Mouse (Mus musculus): ENCODE measurements at regions not wholly inside any gene's neighbourhood (a gene's known extent, or its start where the extent isn't known, plus 50 kb on each side); places are given as distances from the start of the nearest gene placed in this dataset.
A peak's percentile ranks its signal among the peaks of the same experiment; 100 is the strongest.

- no peaks in the 10 kb centered on the region for H3K9me3 ChIP-seq (replicated peaks; ENCODE audit: control insufficient read depth, low read length)
- 11% methylated on average over 5 of the region's 5 CpGs for WGBS (ENCODE audit: insufficient replicate concordance)
- H3K4me1 ChIP-seq (ENCODE audit: control insufficient read depth, low read depth, low read length): peaks cover 15% of the 10 kb centered on the region
- H3K4me2 ChIP-seq (ENCODE audit: low read depth, low read length): no peak overlapping the region
- ATAC-seq (ENCODE audit: low read depth): no peak
- H3K36me3 ChIP-seq (ENCODE audit: control insufficient read depth, insufficient read depth): no peaks in the 10 kb centered on the region
- no peak overlapping the region for H3K27ac ChIP-seq (ENCODE audit: low read length)
- H3K9ac ChIP-seq (ENCODE audit: low read depth, low read length): no peak overlapping the region
- H3K27me3 ChIP-seq (ENCODE audit: control insufficient read depth, insufficient read depth, low read depth, low read length): no peaks in the 10 kb centered on the region
- H3K4me3 ChIP-seq (ENCODE audit: low read depth, low read length): no peak overlapping the region
Measured at GRCm38 (mm10) chr12:8844748-8845147, 73.6 kb downstream of the Sdc1 start.

- no peaks in the 10 kb centered on the region for H3K9me3 ChIP-seq (replicated peaks; ENCODE audit: control insufficient read depth, low read length)
- H3K27me3 ChIP-seq (ENCODE audit: control insufficient read depth, insufficient read depth, low read depth, low read length): no peaks in the 10 kb centered on the region
- H3K4me3 ChIP-seq (ENCODE audit: low read depth, low read length): no peak overlapping the region
- no peak overlapping the region for H3K27ac ChIP-seq (ENCODE audit: low read length)
- no peak overlapping the region for H3K4me2 ChIP-seq (ENCODE audit: low read depth, low read length)
- no peak overlapping the region for H3K9ac ChIP-seq (ENCODE audit: low read depth, low read length)
- WGBS (ENCODE audit: insufficient replicate concordance): 75% methylated on average over 8 of the region's 8 CpGs
- no peaks in the 10 kb centered on the region for H3K36me3 ChIP-seq (ENCODE audit: control insufficient read depth, insufficient read depth)
- ATAC-seq (ENCODE audit: low read depth): no peak
- peaks cover 14% of the 10 kb centered on the region for H3K4me1 ChIP-seq (ENCODE audit: control insufficient read depth, low read depth, low read length)
Measured at GRCm38 (mm10) chr12:8845443-8845842, 74.3 kb downstream of the Sdc1 start.

GRCm38 (mm10) chr12:8846425-8847226, 74.8 kb upstream of the Laptm4a start:
- no peak for ATAC-seq (ENCODE audit: low read depth)
- Histone ChIP-seq H3K27me3 (ENCODE audit: control insufficient read depth, insufficient read depth, low read depth, low read length) (no peaks in the 10 kb centered on the region), H3K36me3 (ENCODE audit: control insufficient read depth, insufficient read depth) (no peaks in the 10 kb centered on the region), H3K4me1 (ENCODE audit: control insufficient read depth, low read depth, low read length) (peaks cover 8% of the 10 kb centered on the region), H3K9ac (ENCODE audit: low read depth, low read length) (no peak overlapping the region), H3K4me3 (ENCODE audit: low read depth, low read length) (no peak overlapping the region), H3K27ac (ENCODE audit: low read length) (no peak overlapping the region), H3K9me3 (replicated peaks; ENCODE audit: control insufficient read depth, low read length) (no peaks in the 10 kb centered on the region), H3K4me2 (ENCODE audit: low read depth, low read length) (no peak overlapping the region)
- WGBS (ENCODE audit: insufficient replicate concordance): 49% methylated on average over 16 of the region's 16 CpGs

GRCm38 (mm10) chr12:8847227-8847857, 74.1 kb upstream of the Laptm4a start:
- H3K4me2 ChIP-seq (ENCODE audit: low read depth, low read length): no peak overlapping the region
- ATAC-seq (ENCODE audit: low read depth): no peak
- no peak overlapping the region for H3K9ac ChIP-seq (ENCODE audit: low read depth, low read length)
- no peaks in the 10 kb centered on the region for H3K36me3 ChIP-seq (ENCODE audit: control insufficient read depth, insufficient read depth)
- 53% methylated on average over 10 of the region's 10 CpGs for WGBS (ENCODE audit: insufficient replicate concordance)
- no peak overlapping the region for H3K27ac ChIP-seq (ENCODE audit: low read length)
- H3K9me3 ChIP-seq (replicated peaks; ENCODE audit: control insufficient read depth, low read length): no peaks in the 10 kb centered on the region
- H3K4me1 ChIP-seq (ENCODE audit: control insufficient read depth, low read depth, low read length): peaks cover under 1% of the 10 kb centered on the region
- no peak overlapping the region for H3K4me3 ChIP-seq (ENCODE audit: low read depth, low read length)
- H3K27me3 ChIP-seq (ENCODE audit: control insufficient read depth, insufficient read depth, low read depth, low read length): no peaks in the 10 kb centered on the region

GRCm38 (mm10) chr12:8847858-8848383, 73.5 kb upstream of the Laptm4a start:
- no peak overlapping the region for H3K4me3 ChIP-seq (ENCODE audit: low read depth, low read length)
- H3K36me3 ChIP-seq (ENCODE audit: control insufficient read depth, insufficient read depth): no peaks in the 10 kb centered on the region
- 52% methylated on average over 8 of the region's 8 CpGs for WGBS (ENCODE audit: insufficient replicate concordance)
- H3K9me3 ChIP-seq (replicated peaks; ENCODE audit: control insufficient read depth, low read length): no peaks in the 10 kb centered on the region
- no peak overlapping the region for H3K9ac ChIP-seq (ENCODE audit: low read depth, low read length)
- no peak overlapping the region for H3K4me2 ChIP-seq (ENCODE audit: low read depth, low read length)
- no peaks in the 10 kb centered on the region for H3K4me1 ChIP-seq (ENCODE audit: control insufficient read depth, low read depth, low read length)
- ATAC-seq (ENCODE audit: low read depth): peak; percentile 62
- H3K27ac ChIP-seq (ENCODE audit: low read length): no peak overlapping the region
- H3K27me3 ChIP-seq (ENCODE audit: control insufficient read depth, insufficient read depth, low read depth, low read length): no peaks in the 10 kb centered on the region

- ATAC-seq (ENCODE audit: low read depth): no peak
- Histone ChIP-seq H3K27ac (ENCODE audit: low read length) (no peak overlapping the region), H3K27me3 (ENCODE audit: control insufficient read depth, insufficient read depth, low read depth, low read length) (no peaks in the 10 kb centered on the region), H3K4me3 (ENCODE audit: low read depth, low read length) (no peak overlapping the region), H3K4me1 (ENCODE audit: control insufficient read depth, low read depth, low read length) (no peaks in the 10 kb centered on the region), H3K9me3 (replicated peaks; ENCODE audit: control insufficient read depth, low read length) (no peaks in the 10 kb centered on the region), H3K4me2 (ENCODE audit: low read depth, low read length) (no peak overlapping the region), H3K9ac (ENCODE audit: low read depth, low read length) (no peak overlapping the region), H3K36me3 (ENCODE audit: control insufficient read depth, insufficient read depth) (no peaks in the 10 kb centered on the region)
- 52% methylated on average over 4 of the region's 4 CpGs for WGBS (ENCODE audit: insufficient replicate concordance)
Measured at GRCm38 (mm10) chr12:8853858-8854257, 67.6 kb upstream of the Laptm4a start.

- Histone ChIP-seq H3K27me3 (ENCODE audit: control insufficient read depth, insufficient read depth, low read depth, low read length) (no peaks in the 10 kb centered on the region), H3K27ac (ENCODE audit: low read length) (no peak overlapping the region), H3K4me1 (ENCODE audit: control insufficient read depth, low read depth, low read length) (no peaks in the 10 kb centered on the region), H3K4me2 (ENCODE audit: low read depth, low read length) (no peak overlapping the region), H3K4me3 (ENCODE audit: low read depth, low read length) (no peak overlapping the region), H3K36me3 (ENCODE audit: control insufficient read depth, insufficient read depth) (no peaks in the 10 kb centered on the region), H3K9ac (ENCODE audit: low read depth, low read length) (no peak overlapping the region), H3K9me3 (replicated peaks; ENCODE audit: control insufficient read depth, low read length) (no peaks in the 10 kb centered on the region)
- 40% methylated on average over 4 of the region's 4 CpGs for WGBS (ENCODE audit: insufficient replicate concordance)
- ATAC-seq (ENCODE audit: low read depth): no peak
Measured at GRCm38 (mm10) chr12:8854401-8854800, 67.1 kb upstream of the Laptm4a start.

GRCm38 (mm10) chr12:8855119-8855518, 66.3 kb upstream of the Laptm4a start:
- no peak overlapping the region for H3K27ac ChIP-seq (ENCODE audit: low read length)
- H3K36me3 ChIP-seq (ENCODE audit: control insufficient read depth, insufficient read depth): no peaks in the 10 kb centered on the region
- H3K9me3 ChIP-seq (replicated peaks; ENCODE audit: control insufficient read depth, low read length): no peaks in the 10 kb centered on the region
- H3K27me3 ChIP-seq (ENCODE audit: control insufficient read depth, insufficient read depth, low read depth, low read length): no peaks in the 10 kb centered on the region
- H3K4me2 ChIP-seq (ENCODE audit: low read depth, low read length): no peak overlapping the region
- no peak overlapping the region for H3K4me3 ChIP-seq (ENCODE audit: low read depth, low read length)
- H3K4me1 ChIP-seq (ENCODE audit: control insufficient read depth, low read depth, low read length): no peaks in the 10 kb centered on the region
- WGBS (ENCODE audit: insufficient replicate concordance): 49% methylated on average over 5 of the region's 5 CpGs
- H3K9ac ChIP-seq (ENCODE audit: low read depth, low read length): no peak overlapping the region
- ATAC-seq (ENCODE audit: low read depth): no peak

- no peak overlapping the region for H3K4me3 ChIP-seq (ENCODE audit: low read depth, low read length)
- H3K9ac ChIP-seq (ENCODE audit: low read depth, low read length): no peak overlapping the region
- H3K27ac ChIP-seq (ENCODE audit: low read length): no peak overlapping the region
- H3K27me3 ChIP-seq (ENCODE audit: control insufficient read depth, insufficient read depth, low read depth, low read length): no peaks in the 10 kb centered on the region
- no peaks in the 10 kb centered on the region for H3K36me3 ChIP-seq (ENCODE audit: control insufficient read depth, insufficient read depth)
- 40% methylated on average over 1 of the region's 1 CpGs for WGBS (ENCODE audit: insufficient replicate concordance)
- ATAC-seq (ENCODE audit: low read depth): no peak
- H3K4me1 ChIP-seq (ENCODE audit: control insufficient read depth, low read depth, low read length): no peaks in the 10 kb centered on the region
- no peaks in the 10 kb centered on the region for H3K9me3 ChIP-seq (replicated peaks; ENCODE audit: control insufficient read depth, low read length)
- H3K4me2 ChIP-seq (ENCODE audit: low read depth, low read length): no peak overlapping the region
Measured at GRCm38 (mm10) chr12:8856051-8856543, 65.4 kb upstream of the Laptm4a start.

Data from liver, embryonic 16.5 days (tissue).